Mouse (Mus musculus) erythroblast, embryonic 14.5 days (primary cell): ENCODE measurements around the gene Macrod2.

Experiments
- GATA1 ChIP-seq: IDR thresholded peaks from 2 replicates; pipeline ENCODE4 v1.6.1; 2012; ENCODE audit warnings: low read length, inconsistent platforms, mixed read lengths
- TAL1 ChIP-seq: IDR thresholded peaks from 3 replicates; pipeline ENCODE4 v1.6.1; 2012; ENCODE audit warnings: low read length, inconsistent platforms, mixed read lengths

DNA sequence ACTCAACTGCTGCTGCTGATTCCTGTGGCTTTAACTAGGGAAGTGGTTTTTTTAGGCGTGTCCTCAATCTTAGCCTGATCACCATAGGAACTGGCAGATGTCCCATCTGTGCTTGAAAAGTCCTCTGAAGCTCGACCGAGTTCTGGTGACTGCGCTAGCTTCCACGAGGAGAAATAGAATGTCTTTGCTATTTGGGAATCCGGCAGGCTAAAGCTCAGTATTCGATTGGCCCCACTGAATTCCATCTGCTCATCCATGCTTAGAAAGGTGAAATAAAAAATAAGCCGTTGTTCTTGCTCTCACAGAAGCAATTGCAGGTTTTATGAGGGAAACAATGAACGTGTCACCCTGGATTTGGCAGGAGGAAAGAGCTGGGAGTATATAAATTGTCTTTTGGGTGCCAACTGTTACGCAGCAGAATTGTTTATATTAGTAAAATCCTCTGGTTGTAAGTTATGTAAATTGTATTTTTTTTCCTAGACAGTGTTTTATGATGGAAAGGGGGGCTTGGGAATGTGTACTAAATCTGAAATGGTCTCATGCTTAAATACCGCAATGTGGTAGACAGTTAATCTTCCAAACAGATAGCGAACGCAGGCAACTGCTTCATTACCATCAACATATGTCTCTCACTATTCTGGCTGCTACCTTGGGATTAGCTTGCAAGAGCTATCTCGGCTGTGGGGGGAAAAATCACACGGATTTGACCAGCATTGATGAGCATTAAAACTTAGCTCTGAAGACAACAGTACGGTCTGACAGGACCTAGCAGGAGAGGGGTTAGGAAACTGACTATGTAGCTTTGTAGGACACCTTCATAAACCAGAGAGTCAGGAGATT is 1039.8 kb downstream of the Macrod2 start:
- no peak for TF ChIP-seq GATA1
- TF ChIP-seq TAL1 = no peak
